Mouse (Mus musculus): Measurements from ENCODE around the gene Asgr2.

DNA sequence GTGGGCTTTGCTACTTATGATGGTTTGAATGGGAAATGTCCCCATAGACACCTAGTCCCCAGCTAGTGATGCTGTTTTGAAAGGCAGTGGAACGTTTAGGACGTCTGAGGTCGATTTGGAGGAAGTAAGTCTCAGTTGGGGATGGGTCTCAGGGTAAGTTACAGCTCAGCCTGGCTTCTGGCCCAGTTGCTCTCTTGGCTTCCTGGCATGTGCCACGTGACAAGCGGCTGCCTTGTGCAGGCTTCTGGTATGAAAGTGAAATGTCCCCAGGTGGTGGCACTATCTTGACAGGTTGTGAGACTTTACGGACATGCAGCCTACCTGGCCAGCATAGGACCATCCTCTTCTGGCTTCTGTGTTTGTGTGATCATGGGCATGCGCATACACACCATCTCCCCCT, 12.5 kb upstream of the Asgr2 start:
- TF ChIP-seq GATA1 (IDR thresholded peaks at IDR 0.05; ENCODE audit: low read length): no peak
- TF ChIP-seq TAL1 (IDR thresholded peaks at IDR 0.05; ENCODE audit: low read length): no peak
